Mouse (Mus musculus) cortical plate, adult 2 months (tissue): Measurements from ENCODE around the gene Nr4a2. TPM values are rescaled to one million over a fixed set of nuclear protein-coding genes. Genes with fewer than 3 reads are reported as not detected.
A peak's percentile ranks its signal among the peaks of the same experiment; 100 is the strongest.

Source experiments
- H3K27ac ChIP-seq: fragments of 200-500 bp; 2 replicates; pipeline ENCODE4 v1.5.1; 2012; ENCODE audit warnings: low read length, control low read depth, inconsistent platforms; ENCODE audit not compliant: insufficient read depth
- H3K4me1 ChIP-seq: fragments of 200-500 bp; 2 replicates; pipeline ENCODE4 v1.6.1; 2011; ENCODE audit warnings: low read length; ENCODE audit not compliant: control insufficient read depth, insufficient read depth
- H3K4me3 ChIP-seq: fragments of 200-500 bp; 2 replicates; pipeline ENCODE4 v1.5.1; 2011; ENCODE audit warnings: mild to moderate bottlenecking, low read length, control low read depth; ENCODE audit not compliant: insufficient read depth
- CTCF ChIP-seq: fragments of 200-500 bp; IDR thresholded peaks from 2 replicates; pipeline ENCODE4 v1.5.1; 2011; ENCODE audit warnings: mild to moderate bottlenecking, control low read depth, low read length; ENCODE audit not compliant: insufficient read depth; ENCODE audit errors: extremely low read depth
- POLR2A ChIP-seq: fragments of 200-500 bp; IDR thresholded peaks from 2 replicates; pipeline ENCODE4 v1.6.1; 2011; ENCODE audit warnings: mild to moderate bottlenecking, low read length, control low read depth; ENCODE audit not compliant: insufficient read depth; ENCODE audit errors: extremely low read depth
- polyA plus RNA-seq: library from polyadenylated mRNA; depleted of rRNA; stranded (reverse); fragments of >200 nt; gene quantifications from 2 replicates; pipeline ENCODE4 v1.2.3, GENCODE M21; 2012; rRNA removed

Gene Nr4a2
- polyA plus RNA-seq: 11.0 and 21.5 TPM in 2 replicates

DNA sequence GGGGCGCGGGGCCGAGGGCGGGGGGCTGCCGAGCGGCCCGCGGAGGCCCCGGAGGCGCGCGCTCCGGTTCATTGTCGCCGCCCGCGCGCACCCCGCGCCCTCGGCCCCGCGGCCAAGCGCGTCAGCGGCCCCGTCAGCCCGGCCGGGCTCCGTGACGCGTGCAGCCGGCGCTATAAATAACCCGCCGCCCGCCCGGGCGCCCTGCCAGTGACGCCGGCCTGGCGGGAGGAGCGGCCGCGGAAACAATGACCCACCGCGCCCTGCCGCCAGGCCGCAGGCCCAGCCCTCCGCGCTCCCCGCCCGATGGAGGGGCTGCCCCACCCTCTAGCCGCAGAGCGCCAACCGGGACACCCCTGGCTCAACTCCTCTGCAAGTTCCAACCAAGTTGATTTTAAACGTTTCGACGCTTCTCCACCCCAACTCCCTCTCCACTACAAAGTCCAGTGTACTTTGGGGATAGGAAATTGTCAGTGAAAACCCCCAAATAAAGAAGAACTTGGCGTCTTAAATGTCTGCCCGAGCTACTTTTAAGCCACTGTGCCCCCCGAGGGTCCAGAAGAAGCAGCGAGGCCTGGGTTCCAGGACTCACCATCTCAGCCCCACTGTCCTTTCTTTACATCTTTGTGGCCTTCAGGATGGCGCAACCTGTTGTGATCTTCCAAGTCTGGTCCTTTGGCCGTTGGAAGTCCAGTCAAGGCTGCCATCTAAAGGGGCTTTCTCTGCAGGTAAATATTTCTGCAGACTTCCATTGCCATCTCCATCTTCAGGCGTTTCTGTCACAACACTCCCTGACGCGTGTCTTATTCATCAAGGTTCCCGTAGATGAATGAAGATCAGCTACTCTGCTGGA, at the start of gene Nr4a2:
Gene Nr4a2 (minus strand): TSS at position 13 of the 850 bp plus-strand sequence.
- no peak for TF ChIP-seq CTCF

DNA sequence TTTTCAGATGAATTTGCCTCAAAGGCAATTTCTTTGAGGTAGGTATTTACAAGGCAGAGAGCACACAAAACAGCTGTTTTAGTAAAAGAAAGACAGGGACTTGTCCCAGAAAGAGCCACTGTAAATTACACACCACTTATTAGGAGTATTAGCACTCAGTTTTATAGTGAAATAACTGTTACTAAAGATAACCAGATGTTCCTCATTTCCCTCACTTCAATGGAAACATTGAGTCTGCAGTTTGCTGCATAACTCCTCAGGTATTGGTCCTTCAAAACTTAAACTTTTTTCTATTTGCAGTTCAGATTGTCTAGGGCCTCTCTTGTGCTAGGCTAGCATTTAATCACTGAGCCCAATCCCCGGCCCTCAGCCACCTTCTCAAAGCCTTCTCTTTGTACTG, 41.6 kb upstream of the Nr4a2 start:
- no peak overlapping the region for H3K27ac ChIP-seq

More for the DNA sequence above, at the start of gene Nr4a2:
- Histone ChIP-seq H3K4me1 (no peaks in the 10 kb centered on the region), H3K4me3 (peak within 1 kb of the TSS; percentile 72), H3K27ac (peak within 1 kb of the TSS; percentile 87)

DNA sequence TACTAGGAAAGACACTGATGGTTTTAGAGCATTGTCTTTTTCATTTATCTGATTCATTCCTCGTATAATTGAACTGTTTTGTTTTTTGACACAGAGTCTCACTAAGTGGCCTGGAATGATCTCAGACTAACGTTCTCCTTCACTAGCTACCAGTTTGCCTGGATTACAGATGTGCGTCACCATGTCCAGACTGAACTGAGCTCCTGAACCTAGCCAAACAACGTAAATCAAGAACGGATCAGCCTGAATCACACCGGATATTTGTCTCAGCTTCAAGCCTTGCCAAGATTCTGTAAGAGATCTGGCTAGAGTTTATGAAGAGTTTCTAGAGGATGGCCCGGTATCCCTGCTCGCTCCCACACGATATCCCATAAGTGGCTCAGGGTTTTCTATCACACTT, 33.0 kb upstream of the Nr4a2 start:
- Histone ChIP-seq H3K4me1 (no peaks in the 10 kb centered on the region; the same call in 1 of the 2 replicates), H3K27ac (no peak overlapping the region), H3K4me3 (no peak overlapping the region)
- TF ChIP-seq CTCF (no peak), POLR2A (no peak)

More for the DNA sequence above, 41.6 kb upstream of the Nr4a2 start:
- no peak overlapping the region for H3K4me3 ChIP-seq
- no peaks in the 10 kb centered on the region for H3K4me1 ChIP-seq
- no peak for TF ChIP-seq POLR2A
- TF ChIP-seq CTCF: no peak

DNA sequence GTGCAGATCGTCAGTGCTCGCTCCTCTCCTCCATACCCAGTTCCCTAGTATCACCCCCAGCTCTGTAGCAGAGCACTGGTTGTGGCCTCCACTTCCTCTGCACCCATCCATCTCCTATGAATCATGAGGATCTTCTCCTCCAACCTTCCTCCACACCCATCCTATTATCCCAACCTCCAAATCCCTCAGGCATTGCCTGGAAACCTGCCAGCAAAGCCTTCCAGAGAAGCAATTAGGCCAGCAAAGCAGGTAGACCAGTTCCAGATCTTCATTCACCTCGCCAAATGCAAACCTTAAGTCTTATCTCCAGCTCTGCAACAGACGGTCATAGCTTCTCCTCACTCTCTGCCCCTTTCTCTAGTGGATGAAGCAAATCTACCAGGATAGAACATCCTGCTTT, 26.0 kb upstream of the Nr4a2 start:
- H3K4me3 ChIP-seq: no peak overlapping the region
- no peak overlapping the region for H3K27ac ChIP-seq
- TF ChIP-seq CTCF: no peak
- TF ChIP-seq POLR2A: no peak
- no peaks in the 10 kb centered on the region for H3K4me1 ChIP-seq

DNA sequence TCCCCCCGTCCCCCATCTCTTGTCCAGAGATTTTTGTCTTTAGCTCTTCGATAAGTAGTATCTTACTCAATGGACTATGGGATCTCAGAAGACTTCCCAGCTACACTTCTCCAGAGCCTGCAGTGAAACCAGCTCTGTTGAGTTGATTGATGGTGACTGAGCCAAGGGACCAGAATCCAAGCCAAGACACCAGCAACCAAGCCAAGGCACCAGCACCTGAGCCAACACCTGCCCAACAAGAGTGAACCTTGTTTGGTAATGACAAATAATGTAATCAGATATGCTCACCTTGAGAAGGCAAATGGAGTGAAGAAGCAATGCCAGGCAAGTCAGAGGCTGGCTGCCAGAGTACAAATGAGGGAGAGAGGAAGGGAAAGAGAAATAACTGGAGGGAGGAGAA, 24.4 kb upstream of the Nr4a2 start:
- no peaks in the 10 kb centered on the region for H3K4me1 ChIP-seq
- no peak overlapping the region for H3K4me3 ChIP-seq
- no peak overlapping the region for H3K27ac ChIP-seq
- no peak for TF ChIP-seq POLR2A
- no peak for TF ChIP-seq CTCF

DNA sequence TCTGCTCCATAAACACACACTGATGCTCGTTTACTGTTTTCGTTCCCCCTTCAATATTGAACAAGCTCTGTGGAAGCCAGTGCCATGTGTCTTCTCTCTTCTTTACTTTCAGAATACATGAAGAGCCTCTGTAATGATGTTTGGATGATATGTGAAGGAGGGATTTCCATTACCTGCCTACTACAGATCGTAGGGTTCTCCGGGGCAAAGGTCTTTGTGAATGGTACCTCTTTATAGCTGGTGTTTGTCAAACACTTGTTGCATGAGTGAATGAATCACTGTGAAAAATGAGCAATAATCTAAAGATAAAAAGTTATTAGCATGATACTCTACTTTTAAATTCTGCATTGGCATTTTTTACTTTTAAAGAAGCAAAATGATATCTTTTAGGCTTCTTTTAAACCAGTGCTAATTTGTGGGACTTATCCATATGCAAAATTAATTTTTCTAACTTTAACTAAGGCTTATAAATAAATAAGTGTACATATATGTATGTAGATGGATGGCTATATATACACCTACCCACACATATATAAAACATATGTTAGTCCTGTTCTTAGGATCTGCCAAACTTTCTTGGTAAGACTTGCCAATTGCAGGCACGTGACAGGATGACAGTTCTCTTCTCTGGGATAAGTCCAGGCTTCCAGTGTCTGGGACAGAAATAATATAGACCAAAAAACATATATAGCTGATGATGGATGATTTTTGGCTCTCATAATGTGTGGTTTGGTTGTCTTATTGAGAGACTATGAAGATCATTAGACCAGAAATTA, 22.0 kb upstream of the Nr4a2 start:
- no peaks in the 10 kb centered on the region for H3K4me1 ChIP-seq
- no peak overlapping the region for H3K27ac ChIP-seq
- H3K4me3 ChIP-seq: no peak overlapping the region
- no peak for TF ChIP-seq CTCF

DNA sequence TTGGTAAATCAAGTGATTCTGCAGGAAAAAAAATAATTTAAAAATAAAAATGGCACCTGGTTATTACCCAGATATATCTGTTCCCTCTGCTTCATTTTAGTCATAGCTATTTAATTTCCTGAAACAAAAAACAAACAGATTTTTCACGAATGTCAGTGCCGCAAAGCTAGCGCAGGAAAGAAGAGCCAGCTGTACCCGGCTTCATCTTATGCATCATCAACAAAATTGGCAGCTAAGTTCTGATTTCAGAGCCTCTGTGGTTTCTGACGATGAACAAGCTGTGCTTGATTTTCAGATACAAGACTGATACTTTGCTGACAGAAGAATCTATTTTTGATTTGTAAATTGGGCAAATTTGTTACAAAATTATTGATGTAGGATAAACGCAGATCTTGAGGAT, 14.8 kb upstream of the Nr4a2 start:
- no peak overlapping the region for H3K27ac ChIP-seq
- H3K4me1 ChIP-seq: 0 out of 2 replicates have a peak, but pooled peaks cover 1% of the 10 kb centered on the region
- TF ChIP-seq CTCF: no peak
- TF ChIP-seq POLR2A: no peak
- no peak overlapping the region for H3K4me3 ChIP-seq

DNA sequence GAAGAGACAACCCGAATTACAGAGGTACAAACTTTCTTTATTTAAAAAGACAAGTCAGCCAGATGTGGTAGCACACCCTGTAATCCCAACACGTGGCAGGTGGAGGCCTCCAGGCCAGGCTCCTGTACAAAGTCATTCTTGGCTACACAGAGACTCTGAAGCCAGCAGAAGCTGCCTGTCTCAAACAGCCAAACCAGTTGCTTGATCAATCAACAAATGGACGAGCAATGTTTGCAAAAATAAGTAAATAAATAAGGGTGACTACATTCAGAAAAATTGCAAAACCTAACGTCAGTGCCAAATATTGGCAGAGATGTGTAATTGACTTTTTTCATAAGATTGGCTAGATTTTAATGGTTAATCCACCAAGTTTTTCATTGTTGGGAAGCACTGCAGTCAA, 3.7 kb upstream of the Nr4a2 start:
- no peak overlapping the region for H3K4me3 ChIP-seq
- H3K4me1 ChIP-seq: no peaks in the 10 kb centered on the region
- TF ChIP-seq CTCF (no peak), POLR2A (no peak)
- H3K27ac ChIP-seq: no peak overlapping the region

DNA sequence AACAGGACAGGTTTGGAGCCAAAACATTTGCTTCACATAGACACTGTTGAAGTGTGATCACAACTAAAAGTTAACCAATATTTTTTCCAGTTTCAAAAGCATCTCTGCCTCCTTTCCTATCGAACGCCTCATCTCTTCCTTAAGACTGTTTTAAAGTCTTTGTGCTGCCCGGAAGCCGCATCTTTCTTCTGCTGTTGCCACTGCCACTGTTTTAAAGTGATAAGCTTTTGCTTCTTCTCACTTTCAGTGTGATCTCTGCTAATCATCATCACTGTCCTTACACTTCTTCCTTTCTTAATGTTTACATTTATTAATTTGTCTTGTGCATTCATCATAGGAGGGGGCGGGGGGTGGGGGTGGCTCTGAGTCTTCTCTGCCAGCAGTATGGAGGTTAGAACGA, 2.1 kb upstream of the Nr4a2 start:
- Histone ChIP-seq H3K4me1 (no peaks in the 10 kb centered on the region), H3K4me3 (no peak overlapping the region), H3K27ac (no peak overlapping the region)
- TF ChIP-seq POLR2A: no peak
- no peak for TF ChIP-seq CTCF
